Mouse (Mus musculus): Measurements from ENCODE around the gene Cgas. TPM values are rescaled to one million over a fixed set of nuclear protein-coding genes. Genes with fewer than 3 reads are reported as not detected.
A peak's percentile ranks its signal among the peaks of the same experiment; 100 is the strongest.

Cgas gene
- polyA plus RNA-seq, 2 experiments from 2014 or later = 2.3 to 3.1 TPM

- no peak for ATAC-seq
Observed at GRCm38 (mm10) chr9:78451382-78451781, 8.3 kb upstream of the Cgas start.

GRCm38 (mm10) chr9:78450404-78450803 is 7.4 kb upstream of the Cgas start:
- no peak for ATAC-seq

- ATAC-seq = peak; percentile 89
Observed at GRCm38 (mm10) chr9:78447973-78448873, 5.2 kb upstream of the Cgas start, which contains the start of the genes Mto1 and Gm17324. Gene Mto1 (plus strand): TSS chr9:78448208. Gene Gm17324 (minus strand): TSS chr9:78448786.

- ATAC-seq = no peak
Observed at GRCm38 (mm10) chr9:78447606-78447972, 4.6 kb upstream of the Cgas start.

- peak; percentile 34 for ATAC-seq
Observed at GRCm38 (mm10) chr9:78442237-78442578, 829 bp downstream of the Cgas start.

- no peak for ATAC-seq
Observed at GRCm38 (mm10) chr9:78439426-78439825, 3.6 kb downstream of the Cgas start.

GRCm38 (mm10) chr9:78432471-78432870 is 10.6 kb downstream of the Cgas start:
- no peak for ATAC-seq

GRCm38 (mm10) chr9:78430486-78430885 is 12.6 kb downstream of the Cgas start:
- no peak for ATAC-seq

- ATAC-seq = no peak
Observed at GRCm38 (mm10) chr9:78429551-78429950, 13.5 kb downstream of the Cgas start.

GRCm38 (mm10) chr9:78428870-78429432 is 14.1 kb downstream of the Cgas start:
- ATAC-seq = no peak

- no peak for ATAC-seq
Observed at GRCm38 (mm10) chr9:78428185-78428584, 14.9 kb downstream of the Cgas start.

- peak; percentile 89 for ATAC-seq
Observed at GRCm38 (mm10) chr9:78427362-78427781, 15.7 kb downstream of the Cgas start.

- ATAC-seq = peak; percentile 71
Observed at GRCm38 (mm10) chr9:78401596-78401995, 41.4 kb downstream of the Cgas start.

- no peak for ATAC-seq
Observed at GRCm38 (mm10) chr9:78400570-78400969, 42.5 kb downstream of the Cgas start.

GRCm38 (mm10) chr9:78396517-78396916 is 46.5 kb downstream of the Cgas start:
- no peak for ATAC-seq

GRCm38 (mm10) chr9:78395630-78396351 is 47.2 kb downstream of the Cgas start, which contains the start of gene Ddx43:
Gene Ddx43 (plus strand): TSS chr9:78395777.
- ATAC-seq = peak; percentile 83

- no peak for ATAC-seq
Observed at GRCm38 (mm10) chr9:78395244-78395629, 47.8 kb downstream of the Cgas start.

GRCm38 (mm10) chr9:78394602-78395001 is 48.4 kb downstream of the Cgas start:
- ATAC-seq = no peak

- ATAC-seq = no peak
Observed at GRCm38 (mm10) chr9:78393741-78394140, 49.3 kb downstream of the Cgas start.

GRCm38 (mm10) chr9:78389981-78390380 is 53.1 kb downstream of the Cgas start:
- no peak for ATAC-seq

GRCm38 (mm10) chr9:78386947-78387346 is 56.1 kb downstream of the Cgas start:
- ATAC-seq = no peak

- no peak for ATAC-seq
Observed at GRCm38 (mm10) chr9:78385893-78386292, 57.1 kb downstream of the Cgas start.
